ENCODE assay signal across 7 mouse cellular contexts in genomic region chr10:99106703-99107631, GRCm38 (mm10). TPM values are rescaled to one million over a fixed set of nuclear protein-coding genes. Genes with fewer than 3 reads are reported as not detected.
A peak's percentile ranks its signal among the peaks of the same experiment; 100 is the strongest.
DNase-seq lines count a peak whose midpoint lies in the region; ATAC-seq and TF ChIP-seq lines count a peak whose summit lies in the region.

Poc1b (plus strand) TSS chr10:99107036.

- H3K36me3 ChIP-seq in intestine, postnatal 0 days (ENCODE audit: control insufficient read depth, insufficient read depth), result peaks cover 7% of the 10 kb centered on the region
- H3K36me3 ChIP-seq in limb, embryonic 11.5 days (ENCODE audit: control insufficient read depth, insufficient read depth, low read length), result peaks cover 4% of the 10 kb centered on the region; the same call in 1 of the 2 replicates
- peaks cover 21% of the 10 kb centered on the region for H3K36me3 ChIP-seq in midbrain, embryonic 13.5 days

- peak; percentile 91 for DNase-seq in adrenal gland, postnatal 10 days
- DNase-seq in embryo, embryonic 11.5 days (ENCODE audit: low read depth, low spot score), result peak; percentile 81
- DNase-seq in gastrocnemius, postnatal 4 days (ENCODE audit: low spot score in 2 of 2), result peak; percentile 74 to 88
- peak; percentile 91 for DNase-seq in limb, embryonic 11.5 days (ENCODE audit: low spot score)
- peak; percentile 75 for DNase-seq in spleen, adult 12 weeks (ENCODE audit: low spot score)

- no peaks in the 10 kb centered on the region for H3K27me3 ChIP-seq in intestine, postnatal 0 days (replicated peaks; ENCODE audit: control insufficient read depth, insufficient read depth, low read length)
- no peaks in the 10 kb centered on the region for H3K27me3 ChIP-seq in limb, embryonic 11.5 days (ENCODE audit: control insufficient read depth, insufficient read depth, low read length)
- no peaks in the 10 kb centered on the region for H3K27me3 ChIP-seq in midbrain, embryonic 13.5 days

- H3K4me1 ChIP-seq in intestine, postnatal 0 days (replicated peaks; ENCODE audit: control insufficient read depth, insufficient read depth, low read length), result peaks cover 3% of the 10 kb centered on the region
- H3K4me1 ChIP-seq in limb, embryonic 11.5 days (ENCODE audit: control insufficient read depth, insufficient read depth, low read length), result peaks cover 4% of the 10 kb centered on the region; the same call in 1 of the 2 replicates
- peaks cover 42% of the 10 kb centered on the region for H3K4me1 ChIP-seq in midbrain, embryonic 13.5 days (replicated peaks)

- under 1% methylated on average over 101 of the region's 106 CpGs for WGBS in intestine, postnatal 0 days
- WGBS in limb, embryonic 11.5 days, result under 1% methylated on average over 96 of the region's 106 CpGs
- WGBS in midbrain, embryonic 13.5 days, result under 1% methylated on average over 93 of the region's 106 CpGs

- no peaks in the 10 kb centered on the region for H3K9me3 ChIP-seq in intestine, postnatal 0 days (ENCODE audit: control insufficient read depth)
- H3K9me3 ChIP-seq in limb, embryonic 11.5 days (ENCODE audit: control insufficient read depth, low read length), result no peaks in the 10 kb centered on the region
- no peaks in the 10 kb centered on the region for H3K9me3 ChIP-seq in midbrain, embryonic 13.5 days

- no peak for TF ChIP-seq CTCF in intestine, postnatal 0 days (IDR thresholded peaks at IDR 0.05; ENCODE audit: low read depth)

- H3K4me3 ChIP-seq in intestine, postnatal 0 days (ENCODE audit: low read depth, low read length), result peak within 1 kb of the TSS; percentile 99
- H3K4me3 ChIP-seq in limb, embryonic 11.5 days (ENCODE audit: low read depth, low read length), result peak within 1 kb of the TSS; percentile 98
- peak within 1 kb of the TSS; percentile 76 for H3K4me3 ChIP-seq in midbrain, embryonic 13.5 days (replicated peaks)

- peak; percentile 87 for ATAC-seq in intestine, postnatal 0 days
- ATAC-seq in limb, embryonic 11.5 days (ENCODE audit: insufficient number of reproducible peaks, low FRiP score, low TSS enrichment, low read depth), result peak; percentile 87
- peak; percentile 97 for ATAC-seq in midbrain, embryonic 13.5 days

- H3K9ac ChIP-seq in intestine, postnatal 0 days (ENCODE audit: low read depth, low read length), result peak within 1 kb of the TSS; percentile 82
- H3K9ac ChIP-seq in limb, embryonic 11.5 days (ENCODE audit: low read length), result peak within 1 kb of the TSS; percentile 93
- H3K9ac ChIP-seq in midbrain, embryonic 13.5 days (replicated peaks), result peak within 1 kb of the TSS; percentile 84

- peak within 1 kb of the TSS; percentile 99 for H3K4me2 ChIP-seq in intestine, postnatal 0 days (replicated peaks; ENCODE audit: low read depth)
- H3K4me2 ChIP-seq in limb, embryonic 11.5 days (ENCODE audit: low read depth, severe bottlenecking), result peak within 1 kb of the TSS; percentile 81
- H3K4me2 ChIP-seq in midbrain, embryonic 13.5 days (replicated peaks), result peak within 1 kb of the TSS; percentile 76

- peak within 1 kb of the TSS; percentile 91 for H3K27ac ChIP-seq in intestine, postnatal 0 days (ENCODE audit: low read depth, low read length)
- peak within 1 kb of the TSS; percentile 65 for H3K27ac ChIP-seq in limb, embryonic 11.5 days (replicated peaks; ENCODE audit: low read depth, low read length)
- H3K27ac ChIP-seq in midbrain, embryonic 13.5 days, result peak within 1 kb of the TSS; percentile 91

RNA-seq across cellular contexts. Expression of gene Poc1b, which starts in this region (rescaled TPM):
- 10 to 100 TPM; 10.3 to 12.6 TPM for total RNA-seq in adrenal gland, postnatal 10 days (2021)
- 10 to 100 TPM in 1 of 2 experiments, 1 to 10 TPM in 1; 8.1 to 10.4 TPM for total RNA-seq in gastrocnemius, postnatal 4 days (2021)
- polyA plus RNA-seq in intestine, postnatal 0 days (2015; fragmentation: Nextera tagmentation; extraction: Ambion mirVana), result 6.9 and 8.5 TPM in 2 replicates
- 48.3 and 48.4 TPM in 2 replicates for polyA plus RNA-seq in limb, embryonic 11.5 days (2014; fragmentation: Nextera tagmentation; extraction: Ambion mirVana)
- 12.8 and 13.7 TPM in 2 replicates for polyA plus RNA-seq in midbrain, embryonic 13.5 days (2015; fragmentation: Nextera tagmentation; extraction: Ambion mirVana)

Comparison
In these comparisons a context has a peak if more than half of its experiments do, and no peak if none do; other contexts are left out.
1. Peak in every context shown above with its lines: DNase-seq, ATAC-seq, H3K4me3 ChIP-seq and H3K27ac ChIP-seq.